Mouse (Mus musculus) adrenal gland, postnatal 14 days (tissue): ENCODE measurements around the gene Meox1. TPM values are rescaled to one million over a fixed set of nuclear protein-coding genes. Genes with fewer than 3 reads are reported as not detected.

Experiments used
- DNase-seq: peaks from one replicate; pipeline ENCODE4 v3.0.0; 2021; ENCODE audit warnings: mixed read lengths
- total RNA-seq: library from RNA; stranded (reverse); gene quantifications from 2 replicates; pipeline ENCODE4 v1.2.3, GENCODE M21; 2021

The Meox1 gene
- total RNA-seq, 1 experiment from 2014 or later: 8.4 TPM

GRCm38 (mm10) chr11:101851042-101851441 lies 43.1 kb downstream of the Meox1 start:
- DNase-seq: peak; percentile 72

GRCm38 (mm10) chr11:101849286-101849685 lies 44.9 kb downstream of the Meox1 start:
- DNase-seq: peak; percentile 70

- no peak for DNase-seq
Measured at GRCm38 (mm10) chr11:101847509-101847908, 46.7 kb downstream of the Meox1 start.

GRCm38 (mm10) chr11:101842773-101843163 lies 51.4 kb downstream of the Meox1 start:
- no peak for DNase-seq

DNA sequence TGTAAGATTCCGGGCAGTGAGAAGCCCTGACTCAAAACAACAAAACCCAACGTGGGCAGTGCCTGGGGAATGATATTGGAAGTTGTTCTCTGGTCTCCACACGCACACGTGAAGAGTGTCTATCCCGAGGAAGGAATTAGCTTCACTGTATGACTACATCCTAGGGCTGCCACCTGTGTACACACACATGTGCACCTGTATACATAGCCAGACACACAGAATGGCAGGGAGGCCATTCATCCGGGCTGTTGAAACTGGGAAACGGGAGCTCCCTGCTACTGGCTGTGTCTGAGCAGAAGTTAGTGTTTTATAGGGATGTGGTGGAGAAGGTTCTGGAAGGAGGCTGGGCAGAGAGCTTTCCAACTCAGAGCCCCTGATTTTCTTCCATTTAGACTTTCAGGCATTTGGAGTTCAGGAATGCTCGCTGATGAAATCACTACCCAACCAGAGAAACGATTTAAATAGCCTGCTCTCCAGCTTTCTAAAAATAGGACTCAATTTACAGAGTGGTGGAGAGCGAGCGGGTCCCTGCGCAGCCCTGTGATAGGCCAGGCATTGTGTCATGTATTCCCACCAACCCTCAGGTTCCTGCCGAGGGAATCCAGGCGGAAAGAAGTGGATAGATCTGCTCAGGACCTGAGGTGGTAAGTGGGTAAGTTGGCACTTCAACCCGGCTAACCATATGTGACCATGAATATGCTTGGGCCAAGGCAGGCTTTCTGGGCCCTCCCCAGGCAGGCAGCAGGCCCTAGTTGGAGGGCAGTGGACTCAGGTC lies 52.0 kb downstream of the Meox1 start:
- DNase-seq: no peak

DNA sequence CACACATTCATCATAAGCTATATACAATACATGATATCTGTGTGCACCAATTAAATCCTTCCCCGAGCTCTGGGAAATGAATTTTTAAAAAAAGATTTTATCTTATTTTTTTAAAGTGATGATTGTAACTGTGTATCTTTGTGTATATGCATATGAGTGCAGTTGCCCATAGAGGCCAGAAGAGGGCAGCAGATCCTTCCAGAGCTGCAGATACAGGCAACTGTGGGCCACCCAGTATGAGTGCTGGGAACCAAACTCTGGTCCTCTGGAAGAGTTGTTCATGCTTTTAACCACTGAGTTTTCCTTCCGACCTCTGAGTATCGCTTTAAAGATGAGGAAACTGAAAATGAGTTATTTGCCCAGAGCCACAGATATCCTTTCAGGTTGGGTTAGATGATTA lies 53.8 kb downstream of the Meox1 start:
- DNase-seq: no peak

DNA sequence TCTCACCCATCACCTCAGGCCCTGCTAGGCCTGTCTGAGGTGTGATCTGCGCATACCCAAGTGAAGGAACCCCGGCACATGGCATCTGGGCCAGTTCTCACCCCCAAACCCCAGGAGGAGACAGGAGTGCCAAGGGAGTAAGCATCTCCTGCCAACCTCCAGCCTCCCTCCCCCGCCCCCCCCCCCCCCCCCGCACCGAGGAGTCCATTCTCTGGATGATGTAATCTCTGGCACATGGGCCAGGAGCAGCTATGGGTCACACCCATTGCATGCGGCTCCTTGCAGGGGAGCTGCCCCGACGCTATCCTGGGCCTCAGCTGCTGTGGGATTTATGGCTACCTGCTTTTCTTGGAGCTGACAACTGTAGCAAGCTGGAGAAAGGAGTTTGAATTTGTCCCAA lies 54.7 kb downstream of the Meox1 start:
- peak; percentile 32 for DNase-seq

DNA sequence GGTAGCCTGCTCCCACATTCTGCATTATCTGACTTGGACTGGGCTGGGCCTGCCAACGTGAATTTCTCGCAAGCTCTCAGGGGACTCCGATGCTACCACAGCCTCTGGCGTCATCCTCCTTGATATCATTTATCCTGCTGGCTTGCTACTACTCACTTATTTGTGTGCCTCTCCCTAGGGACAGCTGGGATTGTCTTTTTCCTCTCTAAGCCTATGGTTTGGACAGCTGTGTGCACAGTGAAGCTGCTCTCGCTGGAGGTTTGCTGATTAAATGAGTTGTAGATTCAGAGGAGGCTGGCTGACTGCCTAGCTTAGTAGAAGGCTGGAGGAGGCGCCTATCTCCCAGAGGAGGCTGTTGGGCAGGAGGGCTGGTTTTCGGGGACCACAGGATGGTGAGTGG lies 62.2 kb downstream of the Meox1 start:
- DNase-seq: no peak

DNA sequence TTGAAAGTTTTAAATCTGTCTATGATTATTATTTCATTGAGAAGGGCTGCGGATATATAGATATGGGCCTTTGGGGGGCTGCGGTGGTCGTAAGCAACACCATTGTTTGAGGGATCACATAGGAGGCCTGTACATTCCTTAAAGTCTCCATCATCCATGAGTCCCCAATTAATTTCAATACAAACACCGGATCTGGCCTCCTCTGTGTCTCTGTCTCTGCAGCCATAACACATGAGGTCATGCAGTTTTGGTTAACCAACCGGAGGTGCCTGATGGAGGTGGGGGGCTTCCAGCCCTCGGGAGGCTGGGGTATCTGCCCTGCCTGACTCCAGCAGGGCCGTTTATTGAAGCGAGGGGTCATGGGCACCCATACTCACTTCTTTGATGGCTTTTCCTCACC lies 63.6 kb downstream of the Meox1 start:
- DNase-seq: no peak

DNA sequence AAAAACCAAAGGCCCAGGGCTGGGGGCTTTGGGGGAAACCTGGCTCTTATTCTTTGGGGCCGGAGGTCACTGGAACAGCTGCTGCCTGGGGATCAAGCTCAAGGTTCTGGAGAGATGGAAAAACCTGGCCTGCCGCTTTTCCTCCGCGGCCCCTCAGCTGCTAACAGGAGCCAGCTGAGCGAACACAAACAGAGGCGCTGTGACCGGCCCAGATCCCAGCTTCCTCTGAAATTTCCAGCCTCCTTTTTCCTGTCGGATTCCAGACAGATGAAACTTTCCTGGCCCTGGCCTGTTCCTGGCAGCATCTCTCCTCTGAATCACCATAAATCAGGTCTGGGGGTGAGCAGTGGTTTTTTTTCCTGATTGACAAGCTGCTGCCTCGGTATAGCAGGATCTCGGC lies 64.1 kb downstream of the Meox1 start:
- peak; percentile 36 for DNase-seq

- no peak for DNase-seq
Measured at GRCm38 (mm10) chr11:101828718-101829117, 65.5 kb downstream of the Meox1 start.

Other genes starting within 250 kb of the Meox1 start
- gene Arl4d, start 228.8 kb downstream of the Meox1 start, total RNA-seq: 12.6 and 15.6 TPM in 2 replicates
- gene Dhx8, start 161.5 kb downstream of the Meox1 start, total RNA-seq: 24.6 and 27.8 TPM in 2 replicates
- gene Etv4, start 109.0 kb downstream of the Meox1 start, total RNA-seq: 3.0 and 3.6 TPM in 2 replicates
- gene Sost, start 72.6 kb upstream of the Meox1 start, total RNA-seq: 1.6 TPM in 1 of 2 replicates, not detected in the other
- gene Cfap97d1, start 89.9 kb upstream of the Meox1 start, total RNA-seq: not detected in 2 replicates
- 100 and 103 TPM in 2 replicates for gene Dusp3, start 92.6 kb upstream of the Meox1 start, total RNA-seq
- gene Mpp3, start 134.1 kb upstream of the Meox1 start, total RNA-seq: 9.0 and 14.8 TPM in 2 replicates
- gene Cd300lg, start 147.1 kb upstream of the Meox1 start, total RNA-seq: 50.5 and 61.4 TPM in 2 replicates
- gene Mpp2, start 194.1 kb upstream of the Meox1 start, total RNA-seq: 8.6 and 10.1 TPM in 2 replicates
- gene Ppy, start 206.9 kb upstream of the Meox1 start, total RNA-seq: not detected in 2 replicates
- not detected in 2 replicates for gene Pyy, start 213.5 kb upstream of the Meox1 start, total RNA-seq